Mouse (Mus musculus) retina, embryonic 14.5 days (tissue): ENCODE results near the gene Gm17622.

Source experiments
- DNase-seq: peaks from one replicate; pipeline ENCODE4 v3.0.0-alpha.2; 2015; ENCODE audit warnings: low spot score

Gm17622 gene

GRCm38 (mm10) chr13:96511262-96511661 lies 20.7 kb downstream of the Gm17622 start:
- no peak for DNase-seq

GRCm38 (mm10) chr13:96511893-96512292 lies 21.4 kb downstream of the Gm17622 start:
- no peak for DNase-seq

- no peak for DNase-seq
Observed at GRCm38 (mm10) chr13:96514154-96514942, 23.8 kb downstream of the Gm17622 start.

GRCm38 (mm10) chr13:96516249-96516648 lies 25.7 kb downstream of the Gm17622 start:
- DNase-seq = no peak

GRCm38 (mm10) chr13:96517335-96517734 lies 26.8 kb downstream of the Gm17622 start:
- DNase-seq = no peak

- no peak for DNase-seq
Observed at GRCm38 (mm10) chr13:96521294-96521693, 30.8 kb downstream of the Gm17622 start.

GRCm38 (mm10) chr13:96527022-96527421 lies 36.5 kb downstream of the Gm17622 start:
- DNase-seq = no peak

GRCm38 (mm10) chr13:96527856-96528255 lies 37.3 kb downstream of the Gm17622 start:
- DNase-seq = no peak

GRCm38 (mm10) chr13:96528776-96529175 lies 38.2 kb downstream of the Gm17622 start:
- no peak for DNase-seq

GRCm38 (mm10) chr13:96529542-96529941 lies 39.0 kb downstream of the Gm17622 start:
- no peak for DNase-seq

- no peak for DNase-seq
Observed at GRCm38 (mm10) chr13:96530064-96530463, 39.5 kb downstream of the Gm17622 start.

- DNase-seq = no peak
Observed at GRCm38 (mm10) chr13:96532176-96532575, 41.6 kb downstream of the Gm17622 start.

- no peak for DNase-seq
Observed at GRCm38 (mm10) chr13:96533742-96534141, 43.2 kb downstream of the Gm17622 start.

- DNase-seq = no peak
Observed at GRCm38 (mm10) chr13:96536821-96537572, 46.5 kb downstream of the Gm17622 start.

GRCm38 (mm10) chr13:96538103-96538502 lies 47.6 kb downstream of the Gm17622 start:
- DNase-seq = no peak
